Mouse (Mus musculus): ENCODE measurements around the gene Rtcb. TPM values are rescaled to one million over a fixed set of nuclear protein-coding genes. Genes with fewer than 3 reads are reported as not detected.

Rtcb gene
- polyA plus RNA-seq, 1 experiment from 2014 or later, result 153 TPM

DNA sequence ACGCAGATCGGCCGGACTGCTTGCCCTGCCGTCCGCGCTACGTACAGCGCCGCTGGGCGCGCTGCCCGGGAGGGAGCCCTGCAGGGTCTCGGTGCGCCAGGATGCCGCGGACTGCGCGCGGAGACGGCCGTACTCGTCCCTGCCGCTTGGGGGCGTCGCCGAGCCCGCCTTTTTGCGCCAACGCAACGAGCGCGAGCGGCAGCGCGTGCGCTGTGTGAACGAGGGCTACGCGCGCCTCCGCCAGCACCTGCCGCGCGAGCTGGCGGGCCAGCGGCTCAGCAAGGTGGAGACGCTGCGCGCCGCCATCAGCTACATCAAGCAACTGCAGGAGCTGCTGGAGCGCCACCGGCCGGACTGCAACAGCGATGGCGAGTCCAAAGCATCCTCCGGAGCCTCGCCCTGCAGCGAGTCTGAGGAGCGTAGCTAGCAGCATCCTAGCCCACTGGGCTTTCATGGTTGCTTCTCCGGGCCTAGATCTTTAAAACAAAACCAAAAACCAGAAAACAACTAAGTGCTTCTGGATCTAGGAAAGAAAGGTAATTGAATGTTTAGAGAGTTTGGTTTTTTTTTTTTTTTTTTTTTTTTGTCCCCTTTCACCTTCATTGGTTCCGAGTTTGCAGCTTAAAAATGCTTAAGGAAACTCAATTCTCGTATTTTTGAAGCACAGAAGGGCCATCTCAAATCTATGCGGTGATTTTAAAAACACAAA lies 29.0 kb downstream of the Rtcb start:
- ATAC-seq (ENCODE audit: insufficient number of reproducible peaks, insufficient read depth, low FRiP score, low read depth), result peak; percentile 85
- no peak overlapping the region for H3K27ac ChIP-seq (ENCODE audit: low read length)
- 1% methylated on average over 63 of the region's 63 CpGs for WGBS

DNA sequence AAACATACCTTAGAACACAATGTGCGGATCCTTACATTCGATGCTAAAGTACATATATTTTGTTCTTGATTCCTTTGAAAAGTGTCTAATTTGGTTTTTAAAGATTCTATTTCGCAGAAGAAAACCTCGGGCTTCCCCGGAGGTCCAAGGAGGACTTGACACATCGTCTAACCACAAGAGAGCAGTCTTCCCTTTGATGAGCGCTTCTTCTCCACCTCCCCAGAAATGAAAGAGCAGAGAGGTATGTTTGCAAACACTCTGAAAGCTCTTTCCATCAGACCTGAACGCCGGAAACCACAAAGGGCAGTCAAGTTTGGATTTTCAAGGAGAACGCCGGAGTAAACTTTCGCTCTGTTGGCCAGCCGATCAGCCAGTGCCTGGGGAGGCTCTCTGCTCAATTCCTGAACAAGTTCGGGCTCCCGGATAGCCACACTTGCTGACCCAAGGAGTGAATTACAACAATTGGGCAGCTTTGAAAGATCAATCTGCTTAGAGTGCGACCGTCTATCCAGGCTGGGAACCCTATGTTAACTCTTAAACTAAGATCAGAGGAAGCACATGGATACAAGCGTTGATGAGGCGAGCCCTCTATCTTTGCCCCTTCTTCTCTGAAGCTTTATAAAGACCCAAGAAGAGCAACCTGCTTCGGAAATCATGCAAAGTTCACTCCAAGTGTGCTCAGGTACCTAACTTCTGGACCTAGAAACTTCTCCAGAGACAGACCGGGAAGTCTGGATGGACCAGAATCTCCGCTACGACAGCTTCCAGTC lies 29.8 kb downstream of the Rtcb start, which contains the start of gene Ascl4:
Gene Ascl4 (plus strand): TSS at position 6 of the 770 bp plus-strand sequence.
- H3K4me1 ChIP-seq (ENCODE audit: control insufficient read depth, insufficient read depth, low read length), result 0 out of 2 replicates have a peak, but pooled peaks cover 3% of the 10 kb centered on the region
- no peaks in the 10 kb centered on the region for H3K36me3 ChIP-seq (ENCODE audit: control insufficient read depth, insufficient read depth, low read length)
- no peaks in the 10 kb centered on the region for H3K9me3 ChIP-seq (ENCODE audit: control insufficient read depth, low read depth, low read length)
- H3K4me3 ChIP-seq (ENCODE audit: low read depth, low read length), result peak within 1 kb of the TSS; percentile 42
- no peak within 1 kb of the TSS for H3K27ac ChIP-seq (ENCODE audit: low read length)
- 1% methylated on average over 23 of the region's 23 CpGs for WGBS
- 0 out of 2 replicates have a peak, but pooled peaks cover 5% of the 10 kb centered on the region for H3K27me3 ChIP-seq (ENCODE audit: control insufficient read depth, insufficient read depth, low read length)
- no peak for ATAC-seq (ENCODE audit: insufficient number of reproducible peaks, insufficient read depth, low FRiP score, low read depth)
- no peak within 1 kb of the TSS; the same call in 1 of the 2 replicates for H3K9ac ChIP-seq (replicated peaks; ENCODE audit: low read depth, low read length)
- peak within 1 kb of the TSS; percentile 90 for H3K4me2 ChIP-seq (replicated peaks; ENCODE audit: low read depth, low read length)

More for the DNA sequence above, 29.0 kb downstream of the Rtcb start:
- H3K9me3 ChIP-seq (ENCODE audit: control insufficient read depth, low read depth, low read length), result no peaks in the 10 kb centered on the region
- H3K4me3 ChIP-seq (ENCODE audit: low read depth, low read length), result peak overlapping the region; percentile 42
- peaks cover 3% of the 10 kb centered on the region; the same call in 1 of the 2 replicates for H3K4me1 ChIP-seq (ENCODE audit: control insufficient read depth, insufficient read depth, low read length)
- peak overlapping the region; percentile 90 for H3K4me2 ChIP-seq (replicated peaks; ENCODE audit: low read depth, low read length)
- no peaks in the 10 kb centered on the region for H3K36me3 ChIP-seq (ENCODE audit: control insufficient read depth, insufficient read depth, low read length)
- no peak overlapping the region; the same call in 1 of the 2 replicates for H3K9ac ChIP-seq (replicated peaks; ENCODE audit: low read depth, low read length)
- H3K27me3 ChIP-seq (ENCODE audit: control insufficient read depth, insufficient read depth, low read length), result 0 out of 2 replicates have a peak, but pooled peaks cover 5% of the 10 kb centered on the region

DNA sequence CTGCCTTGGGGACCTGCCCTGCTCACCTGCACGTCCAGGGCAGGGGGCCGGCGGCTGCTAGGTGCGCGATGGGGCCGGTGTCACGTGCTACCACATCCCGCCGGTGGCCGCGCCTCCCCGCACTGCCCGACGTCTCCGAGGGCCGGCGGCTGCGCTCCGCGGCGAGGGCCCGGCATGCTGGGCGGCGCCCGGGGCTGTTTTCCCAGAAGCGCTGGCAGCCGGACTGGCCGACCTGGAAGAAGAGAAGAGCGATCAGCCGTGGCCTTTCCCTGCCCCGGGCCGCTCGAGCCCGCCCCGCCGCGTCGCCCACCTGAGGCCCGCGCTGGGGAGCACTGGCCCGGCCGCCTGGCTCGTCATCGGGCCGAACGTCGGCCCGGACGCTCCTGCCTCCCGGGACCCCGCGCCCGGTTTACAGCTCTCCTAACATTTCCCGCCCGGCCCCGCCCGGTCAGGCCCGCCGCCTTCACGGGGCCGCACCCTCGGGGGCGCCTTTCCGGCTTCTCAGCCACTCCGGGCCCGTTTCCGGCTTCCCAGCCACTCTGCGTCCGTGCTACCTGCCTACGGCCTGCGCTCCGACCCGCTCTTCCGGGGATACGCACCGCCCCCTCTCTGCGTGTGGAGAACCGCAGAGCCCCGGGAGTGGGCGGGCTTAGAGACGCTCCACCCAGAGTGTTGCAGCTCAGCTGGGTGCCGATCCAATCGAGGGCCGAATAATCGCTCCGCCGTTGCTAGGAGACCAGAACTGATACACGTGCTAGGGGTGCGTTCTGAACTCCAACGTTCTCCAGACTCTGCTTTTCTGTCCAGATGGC lies 40.9 kb downstream of the Rtcb start, which contains the start of gene Prdm4:
Gene Prdm4 (minus strand): TSS at position 645 of the 812 bp plus-strand sequence.
- peak within 1 kb of the TSS; percentile 71 for H3K4me3 ChIP-seq (ENCODE audit: low read depth, low read length)
- under 1% methylated on average over 87 of the region's 90 CpGs for WGBS
- ATAC-seq (ENCODE audit: insufficient number of reproducible peaks, insufficient read depth, low FRiP score, low read depth), result peak; percentile 99
- no peaks in the 10 kb centered on the region for H3K9me3 ChIP-seq (ENCODE audit: control insufficient read depth, low read depth, low read length)
- peak within 1 kb of the TSS; percentile 79 for H3K4me2 ChIP-seq (replicated peaks; ENCODE audit: low read depth, low read length)
- peak within 1 kb of the TSS; percentile 82 for H3K27ac ChIP-seq (ENCODE audit: low read length)
- H3K27me3 ChIP-seq (ENCODE audit: control insufficient read depth, insufficient read depth, low read length), result no peaks in the 10 kb centered on the region
- peak within 1 kb of the TSS; percentile 84 for H3K9ac ChIP-seq (replicated peaks; ENCODE audit: low read depth, low read length)
- H3K4me1 ChIP-seq (ENCODE audit: control insufficient read depth, insufficient read depth, low read length), result peaks cover 9% of the 10 kb centered on the region; the same call in 1 of the 2 replicates
- H3K36me3 ChIP-seq (ENCODE audit: control insufficient read depth, insufficient read depth, low read length), result peaks cover 17% of the 10 kb centered on the region; the same call in 1 of the 2 replicates

Other genes starting within 250 kb of the Rtcb start
- gene Pwp1, start 128.3 kb downstream of the Rtcb start, polyA plus RNA-seq (2014; fragmentation: Nextera tagmentation; extraction: Ambion mirVana), result 72.2 and 73.6 TPM in 2 replicates
- 22.1 and 23.4 TPM in 2 replicates for gene Prdm4, start 40.7 kb downstream of the Rtcb start, polyA plus RNA-seq (2014; fragmentation: Nextera tagmentation; extraction: Ambion mirVana)
- gene Ascl4, start 30.1 kb downstream of the Rtcb start, polyA plus RNA-seq (2014; fragmentation: Nextera tagmentation; extraction: Ambion mirVana), result 0.24 and 0.48 TPM in 2 replicates
- 0.23 TPM in 1 of 2 replicates, not detected in the other for gene Bpifc, start 54.1 kb upstream of the Rtcb start, polyA plus RNA-seq (2014; fragmentation: Nextera tagmentation; extraction: Ambion mirVana)
- gene Fbxo7, start 64.1 kb upstream of the Rtcb start, polyA plus RNA-seq (2014; fragmentation: Nextera tagmentation; extraction: Ambion mirVana), result 34.3 and 37.6 TPM in 2 replicates

Measured in stomach, embryonic 14.5 days (tissue).